Mouse (Mus musculus): Measurements from ENCODE around the gene Nptx2. TPM values are rescaled to one million over a fixed set of nuclear protein-coding genes. Genes with fewer than 3 reads are reported as not detected.
A peak's percentile ranks its signal among the peaks of the same experiment; 100 is the strongest.

The Nptx2 gene
- polyA plus RNA-seq (2012; rRNA removed): 10.5 and 11.1 TPM in 2 replicates

GRCm38 (mm10) chr5:144545653-144546422 is at the start of gene Nptx2:
TSS of gene Nptx2 (plus strand) at chr5:144545902.
- Histone ChIP-seq H3K4me1 (ENCODE audit: control insufficient read depth, insufficient read depth, low read length) (peaks cover 21% of the 10 kb centered on the region), H3K4me3 (ENCODE audit: control insufficient read depth, low read depth, low read length) (peak within 1 kb of the TSS; percentile 94), H3K27ac (ENCODE audit: control insufficient read depth, insufficient read depth, low read depth, low read length) (peak within 1 kb of the TSS; percentile 47), H3K36me3 (ENCODE audit: control insufficient read depth, insufficient read depth, low read length) (no peaks in the 10 kb centered on the region), H3K27me3 (ENCODE audit: control insufficient read depth, insufficient read depth, low read length) (no peaks in the 10 kb centered on the region)
- TF ChIP-seq CTCF (IDR thresholded peaks at IDR 0.05; ENCODE audit: control insufficient read depth, insufficient read depth, insufficient replicate concordance, low read depth, low read length): 0 out of 2 replicates have a peak, but pooled peaks have one; percentile 26
- TF ChIP-seq POLR2A (IDR thresholded peaks at IDR 0.05; ENCODE audit: control insufficient read depth, low read depth, low read length): peak; percentile 92

DNA sequence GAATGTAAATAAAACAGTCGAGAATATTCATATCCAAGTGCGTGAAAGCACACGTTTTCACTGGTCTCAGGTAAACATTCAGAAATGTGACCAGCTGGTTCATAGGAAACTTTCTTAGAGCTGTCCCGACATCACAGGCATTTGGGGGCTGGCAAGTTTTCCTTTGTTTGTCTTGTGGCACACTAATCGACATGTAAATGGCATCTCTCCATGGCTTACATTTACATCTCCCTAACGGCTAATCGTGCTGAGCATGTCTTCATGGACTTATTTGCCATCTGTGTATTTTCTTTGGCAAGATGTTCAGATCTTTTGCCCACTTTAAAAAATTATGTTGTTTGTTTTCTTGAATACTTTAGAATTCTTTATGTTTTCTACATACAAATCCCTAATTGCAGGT is 49.2 kb upstream of the Nptx2 start:
- H3K27me3 ChIP-seq (ENCODE audit: control insufficient read depth, insufficient read depth, low read length): no peaks in the 10 kb centered on the region
- H3K4me3 ChIP-seq (ENCODE audit: control insufficient read depth, low read depth, low read length): no peak overlapping the region
- H3K4me1 ChIP-seq (ENCODE audit: control insufficient read depth, insufficient read depth, low read length): no peaks in the 10 kb centered on the region
- no peak overlapping the region for H3K27ac ChIP-seq (ENCODE audit: control insufficient read depth, insufficient read depth, low read depth, low read length)
- no peaks in the 10 kb centered on the region for H3K36me3 ChIP-seq (ENCODE audit: control insufficient read depth, insufficient read depth, low read length)
- TF ChIP-seq POLR2A (IDR thresholded peaks at IDR 0.05; ENCODE audit: control insufficient read depth, low read depth, low read length) (no peak), CTCF (IDR thresholded peaks at IDR 0.05; ENCODE audit: control insufficient read depth, insufficient read depth, insufficient replicate concordance, low read depth, low read length) (no peak)

GRCm38 (mm10) chr5:144504239-144504638 is 41.5 kb upstream of the Nptx2 start:
- Histone ChIP-seq H3K4me3 (ENCODE audit: control insufficient read depth, low read depth, low read length) (no peak overlapping the region), H3K36me3 (ENCODE audit: control insufficient read depth, insufficient read depth, low read length) (no peaks in the 10 kb centered on the region), H3K4me1 (ENCODE audit: control insufficient read depth, insufficient read depth, low read length) (peaks cover 5% of the 10 kb centered on the region), H3K27me3 (ENCODE audit: control insufficient read depth, insufficient read depth, low read length) (no peaks in the 10 kb centered on the region), H3K27ac (ENCODE audit: control insufficient read depth, insufficient read depth, low read depth, low read length) (no peak overlapping the region)
- TF ChIP-seq POLR2A (IDR thresholded peaks at IDR 0.05; ENCODE audit: control insufficient read depth, low read depth, low read length): no peak
- TF ChIP-seq CTCF (IDR thresholded peaks at IDR 0.05; ENCODE audit: control insufficient read depth, insufficient read depth, insufficient replicate concordance, low read depth, low read length): no peak

GRCm38 (mm10) chr5:144505731-144506130 is 40.0 kb upstream of the Nptx2 start:
- Histone ChIP-seq H3K4me3 (ENCODE audit: control insufficient read depth, low read depth, low read length) (no peak overlapping the region), H3K27ac (ENCODE audit: control insufficient read depth, insufficient read depth, low read depth, low read length) (no peak overlapping the region), H3K27me3 (ENCODE audit: control insufficient read depth, insufficient read depth, low read length) (no peaks in the 10 kb centered on the region), H3K4me1 (ENCODE audit: control insufficient read depth, insufficient read depth, low read length) (peaks cover 5% of the 10 kb centered on the region), H3K36me3 (ENCODE audit: control insufficient read depth, insufficient read depth, low read length) (no peaks in the 10 kb centered on the region)
- TF ChIP-seq POLR2A (IDR thresholded peaks at IDR 0.05; ENCODE audit: control insufficient read depth, low read depth, low read length) (no peak), CTCF (IDR thresholded peaks at IDR 0.05; ENCODE audit: control insufficient read depth, insufficient read depth, insufficient replicate concordance, low read depth, low read length) (peak; percentile 54; the same call in 1 of the 2 replicates)

GRCm38 (mm10) chr5:144506156-144506555 is 39.5 kb upstream of the Nptx2 start:
- Histone ChIP-seq H3K4me1 (ENCODE audit: control insufficient read depth, insufficient read depth, low read length) (peaks cover 5% of the 10 kb centered on the region), H3K27ac (ENCODE audit: control insufficient read depth, insufficient read depth, low read depth, low read length) (no peak overlapping the region), H3K36me3 (ENCODE audit: control insufficient read depth, insufficient read depth, low read length) (no peaks in the 10 kb centered on the region), H3K27me3 (ENCODE audit: control insufficient read depth, insufficient read depth, low read length) (no peaks in the 10 kb centered on the region), H3K4me3 (ENCODE audit: control insufficient read depth, low read depth, low read length) (no peak overlapping the region)
- TF ChIP-seq CTCF (IDR thresholded peaks at IDR 0.05; ENCODE audit: control insufficient read depth, insufficient read depth, insufficient replicate concordance, low read depth, low read length) (no peak), POLR2A (IDR thresholded peaks at IDR 0.05; ENCODE audit: control insufficient read depth, low read depth, low read length) (no peak)

DNA sequence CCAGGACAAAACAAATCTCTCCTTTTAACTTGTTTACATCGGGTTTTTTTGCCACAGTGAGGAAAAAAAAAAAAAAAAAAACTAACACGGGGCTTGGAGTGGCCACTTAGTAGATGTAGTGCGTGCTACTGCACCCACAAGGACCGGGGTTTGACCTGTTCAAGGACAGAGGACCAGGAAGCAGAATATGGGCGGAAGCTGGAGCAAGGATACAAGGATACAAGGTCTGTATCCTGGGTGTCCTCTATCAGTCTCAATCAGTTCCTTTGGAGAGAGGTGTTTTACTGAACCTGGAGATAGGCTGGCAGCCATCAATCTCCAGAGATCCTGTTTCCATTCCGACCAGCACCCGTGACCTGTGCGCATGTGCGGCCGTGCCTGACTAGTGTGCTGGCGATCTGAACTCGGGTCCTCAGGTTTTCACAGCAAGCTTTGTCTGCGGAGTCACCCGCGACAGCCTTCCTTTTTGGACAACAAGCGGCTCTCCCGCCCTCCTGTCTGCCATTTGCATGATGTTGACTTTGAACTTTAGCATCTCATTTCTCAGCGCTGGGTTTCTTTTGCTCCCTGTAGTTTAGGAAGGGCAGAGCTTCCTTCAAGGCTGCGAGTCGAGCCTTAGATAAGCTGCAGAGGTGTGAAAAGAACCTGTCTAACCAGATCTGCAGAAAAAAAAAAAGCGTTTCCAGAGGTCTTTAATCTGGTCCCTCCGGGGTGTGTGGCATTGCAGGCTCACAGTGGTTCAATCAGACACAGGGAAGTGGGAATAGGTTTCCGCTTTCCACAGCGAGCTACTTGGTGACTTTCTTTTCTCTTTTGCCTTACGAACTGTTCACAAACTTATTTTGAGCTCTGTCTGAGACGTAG is 38.8 kb upstream of the Nptx2 start:
- Histone ChIP-seq H3K27me3 (ENCODE audit: control insufficient read depth, insufficient read depth, low read length) (no peaks in the 10 kb centered on the region), H3K27ac (ENCODE audit: control insufficient read depth, insufficient read depth, low read depth, low read length) (no peak overlapping the region), H3K4me3 (ENCODE audit: control insufficient read depth, low read depth, low read length) (no peak overlapping the region; the same call in none of the 2 replicates), H3K36me3 (ENCODE audit: control insufficient read depth, insufficient read depth, low read length) (no peaks in the 10 kb centered on the region), H3K4me1 (ENCODE audit: control insufficient read depth, insufficient read depth, low read length) (peaks cover 5% of the 10 kb centered on the region)
- TF ChIP-seq CTCF (IDR thresholded peaks at IDR 0.05; ENCODE audit: control insufficient read depth, insufficient read depth, insufficient replicate concordance, low read depth, low read length) (no peak), POLR2A (IDR thresholded peaks at IDR 0.05; ENCODE audit: control insufficient read depth, low read depth, low read length) (no peak)

DNA sequence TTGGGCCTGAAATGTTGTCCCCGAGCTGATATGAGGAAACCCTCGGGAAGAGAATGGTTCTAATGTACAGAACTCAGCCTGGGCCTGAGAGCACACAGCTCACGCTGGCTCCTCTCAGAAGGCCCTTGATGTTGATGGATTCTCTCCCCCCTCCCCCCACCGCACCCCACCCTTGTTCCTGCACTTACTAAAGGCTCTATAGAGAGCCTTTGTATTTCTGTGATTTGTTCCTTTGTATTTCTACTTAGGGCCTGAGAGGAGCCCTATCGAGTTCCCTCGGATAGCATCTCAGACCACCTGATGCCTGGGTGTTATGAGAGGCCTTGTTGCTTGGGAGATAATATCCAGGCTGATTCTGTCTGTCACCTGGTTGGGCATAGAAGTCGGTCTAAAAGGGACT is 36.3 kb upstream of the Nptx2 start:
- H3K27ac ChIP-seq (ENCODE audit: control insufficient read depth, insufficient read depth, low read depth, low read length): no peak overlapping the region
- H3K4me1 ChIP-seq (ENCODE audit: control insufficient read depth, insufficient read depth, low read length): peaks cover 5% of the 10 kb centered on the region
- H3K36me3 ChIP-seq (ENCODE audit: control insufficient read depth, insufficient read depth, low read length): no peaks in the 10 kb centered on the region

More for the DNA sequence above, 36.3 kb upstream of the Nptx2 start:
- no peak overlapping the region for H3K4me3 ChIP-seq (ENCODE audit: control insufficient read depth, low read depth, low read length)
- no peaks in the 10 kb centered on the region for H3K27me3 ChIP-seq (ENCODE audit: control insufficient read depth, insufficient read depth, low read length)
- no peak for TF ChIP-seq CTCF (IDR thresholded peaks at IDR 0.05; ENCODE audit: control insufficient read depth, insufficient read depth, insufficient replicate concordance, low read depth, low read length)
- TF ChIP-seq POLR2A (IDR thresholded peaks at IDR 0.05; ENCODE audit: control insufficient read depth, low read depth, low read length): no peak
